Mouse (Mus musculus) splenic B cell, adult 2 months (primary cell): ENCODE results near the gene P4ha3.
A peak's percentile ranks its signal among the peaks of the same experiment; 100 is the strongest.
"Not testable (repeated sequence)": the region's sequence is repeated elsewhere in the genome, so short reads cannot be mapped to it uniquely, and the experiment has no call there.

Experiments
- DNase-seq: peaks from one replicate; pipeline ENCODE4 v3.0.0-alpha.2; 2011; ENCODE audit warnings: low read depth, low spot score
- H3K27me3 ChIP-seq: 2 replicates; pipeline ENCODE4 v1.6.1; 2012; ENCODE audit warnings: mild to moderate bottlenecking, low read length, moderate library complexity, mixed read lengths; ENCODE audit not compliant: control insufficient read depth, poor library complexity, insufficient read depth, severe bottlenecking
- H3K36me3 ChIP-seq: 2 replicates; pipeline ENCODE4 v1.6.1; 2012; ENCODE audit warnings: mild to moderate bottlenecking, low read length, moderate library complexity, mixed read lengths; ENCODE audit not compliant: control insufficient read depth, poor library complexity, insufficient read depth, severe bottlenecking

P4ha3 gene

DNA sequence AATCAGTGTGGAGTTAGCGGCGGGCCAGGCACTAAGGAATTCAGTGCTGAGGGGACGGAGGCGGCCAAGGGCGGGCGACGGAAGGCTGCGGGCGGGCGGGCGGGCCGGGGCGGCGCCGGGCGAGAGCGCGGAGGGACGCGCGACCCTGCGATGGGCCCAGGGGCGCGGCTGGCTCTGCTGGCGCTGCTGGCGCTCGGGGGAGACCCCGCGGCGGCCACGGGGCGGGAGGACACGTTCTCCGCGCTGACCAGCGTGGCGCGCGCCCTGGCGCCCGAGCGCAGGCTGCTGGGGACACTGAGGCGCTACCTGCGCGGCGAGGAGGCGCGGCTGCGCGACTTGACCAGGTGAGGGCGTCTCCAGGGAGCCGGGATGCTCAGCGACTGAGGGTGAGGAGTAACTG lies at the start of gene P4ha3:
TSS of gene P4ha3 (plus strand) at position 138 of the 400 bp plus-strand sequence.
- DNase-seq = no peak
- Histone ChIP-seq H3K27me3 (no peaks in the 10 kb centered on the region; the same call in 1 of the 2 replicates), H3K36me3 (no peaks in the 10 kb centered on the region)

DNA sequence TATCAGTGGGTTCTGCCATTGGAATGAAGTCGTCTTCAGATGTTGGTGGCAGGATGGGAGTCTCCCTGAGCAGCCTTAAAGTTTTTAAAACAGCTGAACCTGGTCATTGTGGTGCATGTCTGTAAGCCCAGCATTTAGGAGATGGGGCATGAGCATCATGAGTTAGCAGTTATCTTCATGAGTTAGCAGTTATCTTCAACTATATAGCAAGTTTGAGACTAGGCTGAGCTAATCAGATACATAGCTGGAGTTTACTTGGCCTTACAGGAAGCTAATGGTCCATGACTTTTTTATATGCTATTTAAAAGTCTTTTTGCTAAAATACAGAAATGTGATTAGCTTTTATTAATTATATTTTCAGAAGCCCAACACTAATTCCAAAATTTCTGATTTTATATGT lies 47.0 kb upstream of the P4ha3 start:
- no peak for DNase-seq
- H3K27me3 ChIP-seq = no peaks in the 10 kb centered on the region
- H3K36me3 ChIP-seq = no peaks in the 10 kb centered on the region

DNA sequence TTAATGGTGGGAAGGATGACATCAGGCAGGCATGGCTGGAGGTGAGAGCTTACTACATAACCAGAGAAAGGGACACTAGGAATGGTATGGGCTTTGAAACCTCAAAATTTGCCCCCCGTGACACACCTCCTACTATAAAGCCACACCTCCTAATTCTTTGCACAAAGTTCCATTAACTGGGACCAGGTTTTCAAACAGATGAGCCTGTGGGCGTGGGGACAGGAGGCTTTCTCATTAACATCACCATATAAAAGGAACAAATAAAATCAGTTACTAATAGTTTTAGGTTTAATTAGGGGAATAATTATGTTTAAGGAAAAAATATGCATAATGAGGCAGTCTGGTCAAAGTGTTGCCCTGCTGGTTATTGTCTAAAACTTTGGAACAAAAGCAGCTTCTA lies 44.7 kb upstream of the P4ha3 start:
- Histone ChIP-seq H3K36me3 (no peaks in the 10 kb centered on the region), H3K27me3 (no peaks in the 10 kb centered on the region)
- no peak for DNase-seq

DNA sequence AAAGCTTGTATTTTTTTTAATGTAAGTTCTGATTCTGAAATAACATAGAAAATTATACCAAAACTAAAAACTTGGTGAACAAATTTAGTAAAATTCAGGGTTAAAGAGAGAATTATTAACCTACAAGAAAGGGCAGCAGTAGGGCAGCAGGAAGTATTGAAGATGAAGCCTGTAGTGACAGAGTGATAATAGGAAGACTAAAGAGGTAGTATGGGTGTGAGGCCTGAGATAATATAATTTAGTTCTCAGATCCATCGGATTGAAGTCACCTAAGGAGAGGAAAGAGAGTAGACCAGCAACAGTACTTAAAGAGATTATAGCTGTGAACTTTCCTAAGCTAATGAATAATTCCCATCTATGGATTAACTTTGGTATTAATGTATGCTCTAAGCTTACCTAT lies 42.3 kb upstream of the P4ha3 start:
- no peak for DNase-seq
- H3K36me3 ChIP-seq = no peaks in the 10 kb centered on the region

GRCm38 (mm10) chr7:100244225-100244624 lies 41.1 kb upstream of the P4ha3 start:
- Histone ChIP-seq H3K36me3 (no peaks in the 10 kb centered on the region), H3K27me3 (no peaks in the 10 kb centered on the region)
- no peak for DNase-seq

More for the DNA sequence above, 42.3 kb upstream of the P4ha3 start:
- no peaks in the 10 kb centered on the region for H3K27me3 ChIP-seq

- H3K36me3 ChIP-seq = no peaks in the 10 kb centered on the region
- H3K27me3 ChIP-seq = no peaks in the 10 kb centered on the region
- DNase-seq = no peak
Measured at GRCm38 (mm10) chr7:100245176-100245575, 40.1 kb upstream of the P4ha3 start.

GRCm38 (mm10) chr7:100250667-100251066 lies 34.7 kb upstream of the P4ha3 start:
- Histone ChIP-seq H3K27me3 (no peaks in the 10 kb centered on the region), H3K36me3 (0 out of 2 replicates have a peak, but pooled peaks cover 1% of the 10 kb centered on the region)
- DNase-seq = no peak

DNA sequence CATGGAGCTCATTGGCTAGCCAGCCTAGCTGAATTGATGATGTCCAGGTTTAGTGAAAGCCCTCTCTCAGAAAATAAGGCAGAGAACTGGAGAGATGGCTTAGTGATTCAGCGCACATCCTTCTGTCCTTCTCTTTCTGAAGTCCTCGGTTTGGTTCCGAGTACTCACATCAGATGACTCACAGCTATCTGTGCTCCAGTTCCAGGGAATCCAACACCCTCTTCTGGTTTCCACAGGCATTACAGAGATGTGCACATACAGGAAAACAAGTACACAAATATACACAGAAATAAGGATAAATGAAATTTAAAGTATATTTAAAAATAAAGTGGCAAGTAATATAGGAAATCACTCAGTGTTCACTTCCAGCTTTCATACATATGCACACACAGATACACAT lies 23.0 kb upstream of the P4ha3 start:
- no peak for DNase-seq
- Histone ChIP-seq H3K27me3 (no peaks in the 10 kb centered on the region), H3K36me3 (peaks cover 6% of the 10 kb centered on the region)

GRCm38 (mm10) chr7:100264934-100265333 lies 20.4 kb upstream of the P4ha3 start:
- not testable (repeated sequence) for H3K27me3 ChIP-seq, H3K36me3 ChIP-seq, DNase-seq

DNA sequence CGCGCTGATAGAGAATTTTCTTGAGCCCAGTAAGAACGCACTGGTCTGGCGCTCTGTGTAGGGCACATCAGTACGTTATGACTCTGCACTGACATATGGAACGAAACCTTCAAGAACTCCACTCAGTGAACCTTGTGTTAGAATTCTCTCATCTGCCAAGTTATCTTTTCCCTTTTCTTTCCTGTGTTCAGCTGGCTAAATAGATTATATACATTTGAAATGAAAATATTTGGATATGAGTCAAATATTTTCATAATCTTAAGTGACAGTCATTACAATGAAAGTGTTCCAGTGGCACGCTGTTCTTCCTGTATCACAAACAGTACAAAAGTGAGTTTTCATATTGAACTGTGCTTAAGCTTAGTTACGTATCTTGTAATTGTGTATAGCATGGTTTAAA lies 13.0 kb upstream of the P4ha3 start:
- peaks cover 1% of the 10 kb centered on the region; the same call in 1 of the 2 replicates for H3K36me3 ChIP-seq
- no peak for DNase-seq
- H3K27me3 ChIP-seq = no peaks in the 10 kb centered on the region

GRCm38 (mm10) chr7:100274507-100274906 lies 10.8 kb upstream of the P4ha3 start:
- Histone ChIP-seq H3K27me3 (no peaks in the 10 kb centered on the region), H3K36me3 (0 out of 2 replicates have a peak, but pooled peaks cover 1% of the 10 kb centered on the region)
- no peak for DNase-seq

GRCm38 (mm10) chr7:100276397-100276796 lies 8.9 kb upstream of the P4ha3 start:
- Histone ChIP-seq H3K27me3 (no peaks in the 10 kb centered on the region), H3K36me3 (0 out of 2 replicates have a peak, but pooled peaks cover 1% of the 10 kb centered on the region)
- DNase-seq = peak; percentile 44

DNA sequence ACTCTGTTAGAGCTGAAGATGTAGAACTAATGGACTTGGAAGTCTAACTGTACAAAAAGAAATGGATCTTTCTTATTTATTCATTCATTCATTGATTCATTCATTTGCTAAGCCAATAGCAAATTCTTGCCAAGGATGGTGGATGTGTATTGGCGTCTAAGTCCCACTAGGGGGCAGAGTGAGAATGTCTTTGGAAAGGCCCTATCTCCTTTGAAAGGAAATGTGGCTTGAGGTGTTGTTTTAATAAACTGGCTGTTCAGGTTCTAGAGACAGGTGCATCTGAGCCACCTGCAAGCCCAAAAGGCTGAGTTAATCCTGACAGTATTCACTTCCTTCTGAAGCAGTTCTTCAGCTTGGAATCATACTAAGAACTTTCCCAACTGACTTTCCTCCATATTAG lies 5.5 kb upstream of the P4ha3 start:
- Histone ChIP-seq H3K36me3 (no peaks in the 10 kb centered on the region), H3K27me3 (no peaks in the 10 kb centered on the region)
- peak; percentile 60 for DNase-seq

- H3K36me3 ChIP-seq = no peaks in the 10 kb centered on the region
- no peaks in the 10 kb centered on the region for H3K27me3 ChIP-seq
- DNase-seq = no peak
Measured at GRCm38 (mm10) chr7:100281596-100281995, 3.7 kb upstream of the P4ha3 start.

- Histone ChIP-seq H3K36me3 (no peaks in the 10 kb centered on the region), H3K27me3 (no peaks in the 10 kb centered on the region; the same call in 1 of the 2 replicates)
- no peak for DNase-seq
Measured at GRCm38 (mm10) chr7:100283298-100283697, 2.0 kb upstream of the P4ha3 start.
